Mouse (Mus musculus): ENCODE results near the gene Slit3.

Slit3 gene

GRCm38 (mm10) chr11:35345696-35346480, 224.9 kb downstream of the Slit3 start:
- no peak for DNase-seq (ENCODE audit: low read depth, low spot score)

- no peak for DNase-seq (ENCODE audit: low read depth, low spot score)
Measured at GRCm38 (mm10) chr11:35348099-35348498, 227.1 kb downstream of the Slit3 start.

GRCm38 (mm10) chr11:35350968-35351367, 229.9 kb downstream of the Slit3 start:
- no peak for DNase-seq (ENCODE audit: low read depth, low spot score)

- no peak for DNase-seq (ENCODE audit: low read depth, low spot score)
Measured at GRCm38 (mm10) chr11:35351376-35351775, 230.4 kb downstream of the Slit3 start.

- DNase-seq (ENCODE audit: low read depth, low spot score): no peak
Measured at GRCm38 (mm10) chr11:35355811-35356210, 234.8 kb downstream of the Slit3 start.

GRCm38 (mm10) chr11:35361071-35361470, 240.0 kb downstream of the Slit3 start:
- DNase-seq (ENCODE audit: low read depth, low spot score): no peak

GRCm38 (mm10) chr11:35362975-35363374, 242.0 kb downstream of the Slit3 start:
- DNase-seq (ENCODE audit: low read depth, low spot score): no peak

GRCm38 (mm10) chr11:35364469-35364868, 243.4 kb downstream of the Slit3 start:
- no peak for DNase-seq (ENCODE audit: low read depth, low spot score)

- DNase-seq (ENCODE audit: low read depth, low spot score): no peak
Measured at GRCm38 (mm10) chr11:35365510-35365931, 244.5 kb downstream of the Slit3 start.

- no peak for DNase-seq (ENCODE audit: low read depth, low spot score)
Measured at GRCm38 (mm10) chr11:35366611-35367010, 245.6 kb downstream of the Slit3 start.

GRCm38 (mm10) chr11:35367248-35367647, 246.2 kb downstream of the Slit3 start:
- no peak for DNase-seq (ENCODE audit: low read depth, low spot score)

- no peak for DNase-seq (ENCODE audit: low read depth, low spot score)
Measured at GRCm38 (mm10) chr11:35369964-35370363, 248.9 kb downstream of the Slit3 start.

- DNase-seq (ENCODE audit: low read depth, low spot score): no peak
Measured at GRCm38 (mm10) chr11:35370705-35371104, 249.7 kb downstream of the Slit3 start.

GRCm38 (mm10) chr11:35372410-35372809, 251.4 kb downstream of the Slit3 start:
- DNase-seq (ENCODE audit: low read depth, low spot score): no peak

GRCm38 (mm10) chr11:35375072-35375471, 254.0 kb downstream of the Slit3 start:
- DNase-seq (ENCODE audit: low read depth, low spot score): no peak

- no peak for DNase-seq (ENCODE audit: low read depth, low spot score)
Measured at GRCm38 (mm10) chr11:35378802-35379201, 257.8 kb downstream of the Slit3 start.

- no peak for DNase-seq (ENCODE audit: low read depth, low spot score)
Measured at GRCm38 (mm10) chr11:35379407-35379806, 258.4 kb downstream of the Slit3 start.

- DNase-seq (ENCODE audit: low read depth, low spot score): no peak
Measured at GRCm38 (mm10) chr11:35380766-35381165, 259.7 kb downstream of the Slit3 start.

GRCm38 (mm10) chr11:35385444-35385843, 264.4 kb downstream of the Slit3 start:
- no peak for DNase-seq (ENCODE audit: low read depth, low spot score)

- no peak for DNase-seq (ENCODE audit: low read depth, low spot score)
Measured at GRCm38 (mm10) chr11:35387826-35388225, 266.8 kb downstream of the Slit3 start.

- DNase-seq (ENCODE audit: low read depth, low spot score): no peak
Measured at GRCm38 (mm10) chr11:35388471-35388870, 267.4 kb downstream of the Slit3 start.

- no peak for DNase-seq (ENCODE audit: low read depth, low spot score)
Measured at GRCm38 (mm10) chr11:35389341-35389740, 268.3 kb downstream of the Slit3 start.

- DNase-seq (ENCODE audit: low read depth, low spot score): no peak
Measured at GRCm38 (mm10) chr11:35389780-35390435, 268.9 kb downstream of the Slit3 start.
